Mouse (Mus musculus) yolk sac, embryonic 10.5 days (tissue): ENCODE measurements around the gene Gm11168.
"Not testable (repeated sequence)": the region's sequence is repeated elsewhere in the genome, so short reads cannot be mapped to it uniquely, and the experiment has no call there.

Experiments
- DNase-seq: peaks from one replicate; pipeline ENCODE4 v3.0.0-alpha.2; 2017; ENCODE audit warnings: low spot score

The Gm11168 gene

DNA sequence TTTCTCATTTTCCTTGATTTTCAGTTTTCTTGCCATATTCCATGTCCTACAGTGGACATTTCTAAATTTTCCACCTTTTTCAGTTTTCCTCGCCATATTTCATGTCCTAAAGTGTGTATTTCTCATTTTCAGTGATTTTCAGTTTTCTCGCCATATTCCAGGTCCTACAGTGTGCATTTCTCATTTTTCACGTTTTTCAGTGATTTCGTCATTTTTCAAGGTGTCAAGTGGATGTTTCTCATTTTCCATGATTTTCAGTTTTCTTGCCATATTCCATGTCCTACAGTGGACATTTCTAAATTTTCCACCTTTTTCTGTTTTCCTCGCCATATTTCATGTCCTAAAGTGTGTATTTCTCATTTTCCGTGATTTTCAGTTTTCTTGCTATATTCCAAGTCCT is 22.5 kb downstream of the Gm11168 start:
- not testable (repeated sequence) for DNase-seq

DNA sequence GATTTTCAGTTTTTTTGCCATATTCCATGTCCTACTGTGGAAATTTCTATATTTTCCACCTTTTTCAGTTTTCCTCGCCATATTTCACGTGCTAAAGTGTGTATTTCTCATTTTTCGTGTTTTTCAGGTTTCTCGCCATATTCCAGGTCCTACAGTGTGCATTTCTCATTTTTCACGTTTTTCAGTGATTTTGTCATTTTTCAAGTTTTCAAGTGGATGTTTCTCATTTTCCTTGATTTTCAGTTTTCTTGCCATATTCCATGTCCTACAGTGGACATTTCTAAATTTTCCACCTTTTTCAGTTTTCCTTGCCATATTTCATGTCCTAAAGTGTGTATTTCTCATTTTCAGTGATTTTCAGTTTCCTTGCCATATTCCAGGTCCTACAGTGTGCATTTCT is 23.0 kb downstream of the Gm11168 start:
- DNase-seq: not testable (repeated sequence)

DNA sequence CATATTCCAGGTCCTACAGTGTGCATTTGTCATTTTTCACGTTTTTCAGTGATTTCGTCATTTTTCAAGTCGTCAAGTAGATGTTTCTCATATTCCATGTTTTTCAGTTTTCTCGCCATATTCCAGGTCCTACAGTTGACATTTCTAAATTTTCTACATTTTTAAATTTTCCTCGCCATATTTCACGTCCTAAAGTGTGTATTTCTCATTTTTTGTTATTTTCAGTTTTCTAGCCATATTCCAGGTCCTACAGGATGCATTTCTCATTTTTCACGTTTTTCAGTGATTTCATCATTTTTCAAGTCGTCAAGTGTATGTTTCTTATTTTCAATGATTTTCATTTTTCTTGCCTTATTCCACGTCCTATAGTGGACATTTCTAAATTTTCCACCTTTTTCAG is 23.6 kb downstream of the Gm11168 start:
- not testable (repeated sequence) for DNase-seq

DNA sequence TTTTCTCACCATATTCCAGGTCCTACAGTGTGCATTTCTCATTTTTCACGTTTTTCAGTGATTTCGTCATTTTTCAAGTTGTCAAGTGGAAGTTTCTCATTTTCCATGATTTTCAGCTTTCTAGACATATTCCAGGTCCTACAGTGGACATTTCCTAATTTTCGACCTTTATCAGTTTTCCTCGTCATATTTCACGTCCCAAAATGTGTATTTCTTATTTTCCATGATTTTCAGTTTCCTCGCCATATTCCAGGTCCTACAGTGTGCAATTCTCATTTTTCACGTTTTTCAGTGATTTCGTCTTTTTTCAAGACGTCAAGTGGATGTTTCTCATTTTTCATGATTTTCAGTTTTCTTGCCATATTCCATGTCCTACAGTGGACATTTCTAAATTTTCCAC is 24.1 kb downstream of the Gm11168 start:
- DNase-seq: peak; percentile 74

DNA sequence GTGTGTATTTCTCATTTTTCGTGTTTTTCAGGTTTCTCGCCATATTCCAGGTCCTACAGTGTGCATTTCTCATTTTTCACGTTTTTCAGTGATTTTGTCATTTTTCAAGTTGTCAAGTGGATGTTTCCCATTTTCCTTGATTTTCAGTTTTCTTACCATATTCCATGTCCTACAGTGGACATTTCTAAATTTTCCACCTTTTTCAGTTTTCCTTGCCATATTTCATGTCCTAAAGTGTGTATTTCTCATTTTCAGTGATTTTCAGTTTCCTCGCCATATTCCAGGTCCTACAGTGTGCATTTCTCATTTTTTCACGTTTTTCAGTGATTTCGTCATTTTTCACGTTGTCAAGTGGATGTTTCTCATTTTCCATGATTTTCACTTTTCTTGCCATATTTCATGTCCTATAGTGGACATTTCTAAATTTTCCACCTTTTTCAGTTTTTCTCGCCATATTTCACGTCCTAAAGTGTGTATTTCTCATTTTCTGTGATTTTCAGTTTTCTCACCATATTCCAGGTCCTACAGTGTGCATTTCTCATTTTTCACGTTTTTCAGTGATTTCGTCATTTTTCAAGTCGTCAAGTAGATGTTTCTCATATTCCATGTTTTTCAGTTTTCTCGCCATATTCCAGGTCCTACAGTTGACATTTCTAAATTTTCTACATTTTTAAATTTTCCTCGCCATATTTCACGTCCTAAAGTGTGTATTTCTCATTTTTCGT is 26.3 kb downstream of the Gm11168 start:
- DNase-seq: not testable (repeated sequence)

DNA sequence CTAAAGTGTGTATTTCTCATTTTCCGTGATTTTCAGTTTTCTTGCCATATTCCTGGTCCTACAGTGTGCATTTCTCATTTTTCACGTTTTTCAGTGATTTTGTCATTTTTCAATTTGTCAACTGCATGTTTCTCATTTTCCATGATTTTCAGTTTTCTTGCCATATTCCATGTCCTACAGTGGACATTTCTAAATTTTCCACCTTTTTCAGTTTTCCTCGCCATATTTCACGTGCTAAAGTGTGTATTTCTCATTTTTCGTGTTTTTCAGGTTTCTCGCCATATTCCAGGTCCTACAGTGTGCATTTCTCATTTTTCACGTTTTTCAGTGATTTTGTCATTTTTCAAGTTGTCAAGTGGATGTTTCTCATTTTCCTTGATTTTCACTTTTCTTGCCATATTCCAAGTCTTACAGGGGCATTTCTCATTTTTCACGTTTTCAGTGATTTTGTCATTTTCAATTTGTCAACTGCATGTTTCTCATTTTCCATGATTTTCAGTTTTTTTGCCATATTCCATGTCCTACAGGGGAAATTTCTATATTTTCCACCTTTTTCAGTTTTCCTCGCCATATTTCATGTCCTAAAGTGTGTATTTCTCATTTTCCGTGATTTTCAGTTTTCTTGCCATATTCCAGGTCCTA is 27.7 kb downstream of the Gm11168 start:
- peak; percentile 97 for DNase-seq

DNA sequence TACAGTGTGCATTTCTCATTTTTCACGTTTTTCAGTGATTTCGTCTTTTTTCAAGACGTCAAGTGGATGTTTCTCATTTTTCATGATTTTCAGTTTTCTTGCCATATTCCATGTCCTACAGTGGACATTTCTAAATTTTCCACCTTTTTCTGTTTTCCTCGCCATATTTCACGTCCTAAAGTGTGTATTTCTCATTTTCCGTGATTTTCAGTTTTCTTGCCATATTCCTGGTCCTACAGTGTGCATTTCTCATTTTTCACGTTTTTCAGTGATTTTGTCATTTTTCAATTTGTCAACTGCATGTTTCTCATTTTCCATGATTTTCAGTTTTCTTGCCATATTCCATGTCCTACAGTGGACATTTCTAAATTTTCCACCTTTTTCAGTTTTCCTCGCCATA is 31.2 kb downstream of the Gm11168 start, which contains the start of gene Gm17535:
Gene Gm17535, plus strand, starts transcription at position 301 of the 400 bp plus-strand sequence.
- DNase-seq: not testable (repeated sequence)

DNA sequence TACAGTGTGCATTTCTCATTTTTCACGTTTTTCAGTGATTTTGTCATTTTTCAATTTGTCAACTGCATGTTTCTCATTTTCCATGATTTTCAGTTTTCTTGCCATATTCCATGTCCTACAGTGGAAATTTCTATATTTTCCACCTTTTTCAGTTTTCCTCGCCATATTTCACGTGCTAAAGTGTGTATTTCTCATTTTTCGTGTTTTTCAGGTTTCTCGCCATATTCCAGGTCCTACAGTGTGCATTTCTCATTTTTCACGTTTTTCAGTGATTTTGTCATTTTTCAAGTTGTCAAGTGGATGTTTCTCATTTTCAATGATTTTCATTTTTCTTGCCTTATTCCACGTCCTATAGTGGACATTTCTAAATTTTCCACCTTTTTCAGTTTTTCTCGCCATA is 33.4 kb downstream of the Gm11168 start, which contains the start of gene Gm10715:
Gene Gm10715, plus strand, starts transcription at position 301 of the 400 bp plus-strand sequence.
- DNase-seq: not testable (repeated sequence)

DNA sequence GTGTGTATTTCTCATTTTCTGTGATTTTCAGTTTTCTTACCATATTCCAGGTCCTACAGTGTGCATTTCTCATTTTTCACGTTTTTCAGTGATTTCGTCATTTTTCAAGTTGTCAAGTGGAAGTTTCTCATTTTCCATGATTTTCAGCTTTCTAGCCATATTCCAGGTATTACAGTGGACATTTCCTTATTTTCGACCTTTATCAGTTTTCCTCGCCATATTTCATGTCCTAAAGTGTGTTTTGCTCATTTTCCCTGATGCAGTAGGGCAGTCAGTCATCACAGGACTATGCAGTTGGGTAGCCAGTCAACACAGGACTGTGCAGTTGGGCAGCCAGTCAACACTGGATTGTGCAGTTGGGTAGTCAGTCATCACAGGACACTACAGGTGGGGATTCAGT is 35.0 kb downstream of the Gm11168 start:
- not testable (repeated sequence) for DNase-seq
